Mouse (Mus musculus) forebrain, embryonic 14.5 days (tissue): ENCODE data around the gene Mill2. TPM values are rescaled to one million over a fixed set of nuclear protein-coding genes. Genes with fewer than 3 reads are reported as not detected.
"Not testable (repeated sequence)": the region's sequence is repeated elsewhere in the genome, so short reads cannot be mapped to it uniquely, and the experiment has no call there.

Experiments
- ATAC-seq: fragments of 200-750 bp; cut with Nextera tagmentation; 2 replicates; pipeline ENCODE4 v1.8.0; 2017; ENCODE audit warnings: mild to moderate bottlenecking, moderate library complexity
- DNase-seq: peaks from one replicate; pipeline ENCODE4 v3.0.0-alpha.2; 2015; ENCODE audit warnings: low spot score
- H3K27ac ChIP-seq: fragments of 300-500 bp; sonication (generic); 2 replicates; pipeline ENCODE4 v1.5.1; 2014; ENCODE audit warnings: low read depth, mild to moderate bottlenecking, control low read depth, low read length, moderate library complexity
- H3K27me3 ChIP-seq: fragments of 300-500 bp; sonication (generic); replicated peaks from 2 replicates; pipeline ENCODE4 v1.6.1; 2014; ENCODE audit warnings: low read length, control low read depth, mixed read lengths; ENCODE audit not compliant: control insufficient read depth, insufficient read depth
- H3K36me3 ChIP-seq: fragments of 300-500 bp; sonication (generic); 2 replicates; pipeline ENCODE4 v1.6.1; 2014; ENCODE audit warnings: low read length, control low read depth; ENCODE audit not compliant: control insufficient read depth, insufficient read depth
- H3K4me1 ChIP-seq: fragments of 300-500 bp; sonication (generic); 2 replicates; pipeline ENCODE4 v1.6.1; 2014; ENCODE audit warnings: antibody characterized with exemption, low read length, control low read depth; ENCODE audit not compliant: control insufficient read depth, insufficient read depth
- H3K4me2 ChIP-seq: fragments of 300-500 bp; sonication (generic); 2 replicates; pipeline ENCODE4 v1.6.1; 2014; ENCODE audit warnings: mild to moderate bottlenecking, control low read depth, low read length
- H3K4me3 ChIP-seq: fragments of 300-500 bp; sonication (generic); 2 replicates; pipeline ENCODE4 v1.5.1; 2014; ENCODE audit warnings: low read depth, low read length, control low read depth
- H3K9ac ChIP-seq: fragments of 300-500 bp; sonication (generic); 2 replicates; pipeline ENCODE4 v1.6.1; 2014; ENCODE audit warnings: mild to moderate bottlenecking, low read length, control low read depth, moderate library complexity
- H3K9me3 ChIP-seq: fragments of 300-500 bp; sonication (generic); replicated peaks from 2 replicates; pipeline ENCODE4 v1.6.1; 2016; ENCODE audit warnings: low read length, control low read depth, mixed read lengths; ENCODE audit not compliant: control insufficient read depth
- WGBS: fragments of 180-500 bp; shearing (Covaris S2); extraction: QIAGEN DNeasy Blood & Tissue Kit; methylation state at CpG from one replicate; pipeline ENCODE4 v1.1.7; 2014; 5-methylcytosine and 5-hydroxymethylcytosine counted together
- polyA plus RNA-seq: library from polyadenylated mRNA; unstranded; fragments of >200 nt; fragmentation: Nextera tagmentation; extraction: Ambion mirVana; gene quantifications from 2 replicates; pipeline ENCODE4 v1.2.1, GENCODE M21; 2014

Gene Mill2
- polyA plus RNA-seq, 1 experiment from 2014 or later, result 0.29 TPM

GRCm38 (mm10) chr7:18871031-18871430 is 31.3 kb downstream of the Mill2 start, which contains the start of gene Pglyrp1:
Gene Pglyrp1, plus strand, starts transcription at chr7:18871331.
- no CpG with 5 or more reads among the region's 8 CpGs for WGBS
- not testable (repeated sequence) for ATAC-seq, DNase-seq, H3K4me2 ChIP-seq, H3K4me3 ChIP-seq, H3K9ac ChIP-seq, H3K27ac ChIP-seq, H3K9me3 ChIP-seq, H3K36me3 ChIP-seq, H3K27me3 ChIP-seq, H3K4me1 ChIP-seq

DNA sequence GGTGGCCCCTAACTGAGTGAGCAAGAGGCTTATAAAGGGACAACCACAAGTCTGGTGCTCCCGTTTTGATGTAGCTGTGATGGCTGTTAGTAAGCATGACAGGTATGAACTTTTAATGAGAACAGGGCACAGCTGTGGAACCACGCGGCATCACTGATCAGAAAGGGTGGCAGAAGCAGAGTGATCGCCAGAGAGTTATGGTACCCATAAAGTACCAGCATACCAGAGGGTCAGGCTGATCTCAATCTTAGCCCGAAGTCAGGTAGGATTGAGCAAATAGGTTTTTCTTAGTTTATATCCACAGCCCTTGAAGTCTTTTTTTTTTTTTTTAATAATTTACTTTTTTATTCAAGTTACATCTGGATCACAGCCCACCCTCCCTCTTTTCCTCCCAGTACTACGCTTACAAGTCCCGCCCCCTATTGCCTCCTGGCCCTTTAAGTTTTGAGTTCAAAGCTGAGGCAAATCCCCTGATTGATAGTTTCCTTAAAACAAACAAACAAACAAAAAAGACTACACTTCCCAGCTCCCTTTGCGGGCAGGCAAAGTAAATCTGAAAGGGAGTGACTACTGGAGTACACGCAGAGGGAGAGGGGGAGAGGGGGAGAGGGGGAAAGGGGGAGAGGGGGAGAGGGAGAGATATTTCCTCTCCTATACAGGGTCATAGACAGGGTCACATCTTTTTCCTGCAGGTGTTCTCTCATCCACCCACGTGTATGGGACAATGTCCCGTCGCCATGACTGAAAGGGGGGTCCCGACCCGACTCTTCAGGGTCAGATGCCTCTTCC is 32.4 kb downstream of the Mill2 start:
- Histone ChIP-seq H3K27me3 (no peaks in the 10 kb centered on the region), H3K4me2 (peak overlapping the region; percentile 89), H3K36me3 (no peaks in the 10 kb centered on the region), H3K9me3 (no peaks in the 10 kb centered on the region), H3K4me3 (peak overlapping the region; percentile 34), H3K27ac (no peak overlapping the region), H3K4me1 (no peaks in the 10 kb centered on the region), H3K9ac (peak overlapping the region; percentile 56)
- WGBS, result 27% methylated on average over 14 of the region's 14 CpGs
- ATAC-seq (peak; percentile 73), DNase-seq (peak; percentile 59)

DNA sequence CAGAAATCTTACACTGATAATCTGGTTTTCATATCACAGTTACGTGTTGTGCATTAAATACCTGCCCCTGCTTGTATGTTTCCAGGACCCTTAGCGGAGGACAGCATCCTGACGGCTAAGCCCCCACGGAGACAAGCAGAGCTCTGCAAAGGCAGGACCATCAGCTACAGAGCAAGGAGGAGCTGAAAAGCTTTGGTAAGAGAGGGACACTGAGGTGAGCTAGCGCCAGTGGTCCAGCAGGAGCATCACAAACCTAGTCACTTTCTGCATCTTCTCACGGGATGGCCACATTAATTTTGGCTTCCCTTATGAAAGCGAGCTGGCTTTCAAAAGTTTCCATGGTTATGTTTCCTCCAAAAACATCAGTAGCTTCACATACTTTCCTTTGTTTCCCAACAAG is 33.0 kb downstream of the Mill2 start:
- ATAC-seq (peak; percentile 64), DNase-seq (no peak)
- Histone ChIP-seq H3K27me3 (no peaks in the 10 kb centered on the region), H3K9ac (peak overlapping the region; percentile 56), H3K9me3 (no peaks in the 10 kb centered on the region), H3K4me1 (no peaks in the 10 kb centered on the region), H3K4me3 (peak overlapping the region; percentile 34), H3K4me2 (peak overlapping the region; percentile 89), H3K27ac (no peak overlapping the region), H3K36me3 (no peaks in the 10 kb centered on the region)
- 2% methylated on average over 7 of the region's 7 CpGs for WGBS

DNA sequence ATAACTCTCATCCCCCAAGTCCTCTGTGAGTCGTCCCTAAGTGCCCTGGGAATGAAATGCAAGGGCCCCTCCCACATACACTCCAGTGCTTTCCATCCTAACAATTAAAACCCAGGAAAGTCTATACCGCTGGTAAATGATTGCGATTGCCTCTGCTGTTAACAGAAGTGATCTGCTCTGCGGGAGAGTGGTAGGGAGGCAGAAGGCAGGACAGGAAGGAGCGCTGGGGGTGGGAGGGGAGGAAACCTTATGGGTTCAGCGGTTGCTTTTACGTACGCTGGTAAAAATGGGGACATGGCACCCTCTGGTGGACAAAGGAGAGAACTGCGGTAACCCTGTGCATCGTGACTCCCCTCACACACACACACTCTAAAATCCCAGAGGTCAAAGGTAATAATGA is 33.5 kb downstream of the Mill2 start:
- Histone ChIP-seq H3K27me3 (no peaks in the 10 kb centered on the region), H3K9ac (peak overlapping the region; percentile 56), H3K4me1 (no peaks in the 10 kb centered on the region), H3K4me3 (peak overlapping the region; percentile 34), H3K9me3 (no peaks in the 10 kb centered on the region), H3K36me3 (no peaks in the 10 kb centered on the region), H3K27ac (no peak overlapping the region), H3K4me2 (peak overlapping the region; percentile 89)
- 0% methylated on average over 10 of the region's 10 CpGs for WGBS
- DNase-seq (peak; percentile 92), ATAC-seq (peak; percentile 86)

GRCm38 (mm10) chr7:18875372-18875771 is 35.6 kb downstream of the Mill2 start:
- Histone ChIP-seq H3K4me2 (no peak overlapping the region), H3K9ac (no peak overlapping the region), H3K27me3 (no peaks in the 10 kb centered on the region), H3K36me3 (no peaks in the 10 kb centered on the region), H3K4me3 (no peak overlapping the region), H3K4me1 (no peaks in the 10 kb centered on the region), H3K9me3 (no peaks in the 10 kb centered on the region), H3K27ac (no peak overlapping the region)
- no peak for ATAC-seq
- WGBS, result 93% methylated on average over 5 of the region's 5 CpGs
- DNase-seq, result no peak

GRCm38 (mm10) chr7:18878691-18879090 is 38.9 kb downstream of the Mill2 start:
- H3K4me2 ChIP-seq, result no peak overlapping the region
- 83% methylated on average over 7 of the region's 7 CpGs for WGBS
- H3K9me3 ChIP-seq, result no peaks in the 10 kb centered on the region
- H3K27ac ChIP-seq, result no peak overlapping the region
- DNase-seq (no peak), ATAC-seq (no peak)
- no peak overlapping the region for H3K9ac ChIP-seq
- H3K4me3 ChIP-seq, result no peak overlapping the region
- no peaks in the 10 kb centered on the region for H3K36me3 ChIP-seq
- H3K27me3 ChIP-seq, result no peaks in the 10 kb centered on the region
- H3K4me1 ChIP-seq, result no peaks in the 10 kb centered on the region

DNA sequence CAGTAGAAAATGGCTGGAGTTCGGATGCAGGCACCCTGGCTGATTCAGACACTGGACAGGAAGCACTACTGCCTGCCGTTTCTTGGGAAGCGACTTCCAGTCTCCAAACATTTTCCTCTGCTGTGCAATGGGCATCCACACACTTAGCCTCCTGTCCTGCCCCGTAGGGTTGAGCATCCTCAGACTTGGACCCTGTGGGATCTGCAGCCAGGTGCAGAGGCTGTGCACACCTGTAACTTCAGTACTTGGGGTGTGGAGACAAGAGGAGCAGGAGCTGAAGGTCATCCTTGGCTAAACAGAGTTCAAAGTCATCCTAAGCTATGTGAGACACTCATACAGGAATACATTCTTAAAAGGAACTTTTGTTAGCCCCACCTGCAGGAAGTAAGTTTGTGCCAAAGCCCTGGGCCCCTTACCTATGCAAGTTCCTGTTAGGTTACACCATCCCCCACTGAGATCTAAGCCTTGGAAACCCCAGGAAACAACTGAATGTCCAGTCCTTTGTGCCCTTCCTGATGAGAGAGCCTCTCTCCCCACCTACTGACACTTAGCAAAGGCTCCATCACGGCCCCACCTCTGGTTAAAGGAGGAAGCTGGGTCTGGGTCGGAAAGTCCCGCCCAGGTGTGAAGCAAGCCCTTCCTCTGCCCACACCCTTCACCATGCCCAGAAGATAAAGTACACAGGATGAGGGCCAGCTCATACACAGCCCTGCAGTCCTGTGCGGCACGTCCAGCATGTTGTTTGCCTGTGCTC is 44.4 kb downstream of the Mill2 start:
- H3K27ac ChIP-seq, result no peak overlapping the region
- 71% methylated on average over 9 of the region's 9 CpGs for WGBS
- no peak for ATAC-seq
- no peak overlapping the region for H3K9ac ChIP-seq
- no peaks in the 10 kb centered on the region for H3K27me3 ChIP-seq
- H3K9me3 ChIP-seq, result no peaks in the 10 kb centered on the region
- H3K4me1 ChIP-seq, result no peaks in the 10 kb centered on the region
- DNase-seq, result no peak
- no peak overlapping the region for H3K4me2 ChIP-seq
- no peak overlapping the region for H3K4me3 ChIP-seq
- H3K36me3 ChIP-seq, result no peaks in the 10 kb centered on the region

- DNase-seq (no peak), ATAC-seq (no peak)
- Histone ChIP-seq H3K36me3 (no peaks in the 10 kb centered on the region), H3K4me3 (no peak overlapping the region), H3K9ac (no peak overlapping the region), H3K27ac (no peak overlapping the region), H3K9me3 (no peaks in the 10 kb centered on the region), H3K4me1 (no peaks in the 10 kb centered on the region), H3K27me3 (no peaks in the 10 kb centered on the region), H3K4me2 (no peak overlapping the region)
- 70% methylated on average over 13 of the region's 13 CpGs for WGBS
These were observed 45.1 kb downstream of the Mill2 start for GRCm38 (mm10) chr7:18884745-18885422.
